Mouse (Mus musculus): ENCODE results near the gene Bcl10. TPM values are rescaled to one million over a fixed set of nuclear protein-coding genes. Genes with fewer than 3 reads are reported as not detected.

The Bcl10 gene
- polyA plus RNA-seq, 1 experiment from 2014 or later, result 50.3 TPM

GRCm38 (mm10) chr3:145951287-145952165 is 28.9 kb downstream of the Bcl10 start:
- H3K4me2 ChIP-seq (ENCODE audit: low read depth, low read length), result no peak overlapping the region
- WGBS, result 71% methylated on average over 17 of the region's 17 CpGs

GRCm38 (mm10) chr3:145952945-145953344 is 30.3 kb downstream of the Bcl10 start:
- Histone ChIP-seq H3K27me3 (ENCODE audit: control insufficient read depth, insufficient read depth, low read length) (no peaks in the 10 kb centered on the region), H3K9ac (ENCODE audit: low read length) (no peak overlapping the region), H3K4me3 (replicated peaks; ENCODE audit: low read length) (no peak overlapping the region), H3K27ac (ENCODE audit: low read length) (no peak overlapping the region), H3K9me3 (replicated peaks; ENCODE audit: control insufficient read depth, low read length) (no peaks in the 10 kb centered on the region), H3K4me1 (ENCODE audit: control insufficient read depth, insufficient read depth, low read length) (no peaks in the 10 kb centered on the region), H3K36me3 (ENCODE audit: control insufficient read depth, insufficient read depth, low read length) (no peaks in the 10 kb centered on the region), H3K4me2 (ENCODE audit: low read depth, low read length) (no peak overlapping the region)
- ATAC-seq (ENCODE audit: insufficient read depth, low FRiP score), result no peak
- 53% methylated on average over 7 of the region's 7 CpGs for WGBS

More at GRCm38 (mm10) chr3:145951287-145952165, 28.9 kb downstream of the Bcl10 start:
- Histone ChIP-seq H3K9me3 (replicated peaks; ENCODE audit: control insufficient read depth, low read length) (no peaks in the 10 kb centered on the region), H3K4me3 (replicated peaks; ENCODE audit: low read length) (no peak overlapping the region), H3K4me1 (ENCODE audit: control insufficient read depth, insufficient read depth, low read length) (no peaks in the 10 kb centered on the region), H3K36me3 (ENCODE audit: control insufficient read depth, insufficient read depth, low read length) (no peaks in the 10 kb centered on the region), H3K9ac (ENCODE audit: low read length) (no peak overlapping the region), H3K27me3 (ENCODE audit: control insufficient read depth, insufficient read depth, low read length) (no peaks in the 10 kb centered on the region), H3K27ac (ENCODE audit: low read length) (no peak overlapping the region)
- ATAC-seq (ENCODE audit: insufficient read depth, low FRiP score), result no peak

- H3K36me3 ChIP-seq (ENCODE audit: control insufficient read depth, insufficient read depth, low read length), result no peaks in the 10 kb centered on the region
- H3K4me3 ChIP-seq (replicated peaks; ENCODE audit: low read length), result no peak overlapping the region
- ATAC-seq (ENCODE audit: insufficient read depth, low FRiP score), result no peak
- H3K4me2 ChIP-seq (ENCODE audit: low read depth, low read length), result no peak overlapping the region
- no peaks in the 10 kb centered on the region for H3K27me3 ChIP-seq (ENCODE audit: control insufficient read depth, insufficient read depth, low read length)
- no peak overlapping the region for H3K27ac ChIP-seq (ENCODE audit: low read length)
- no peaks in the 10 kb centered on the region for H3K9me3 ChIP-seq (replicated peaks; ENCODE audit: control insufficient read depth, low read length)
- H3K4me1 ChIP-seq (ENCODE audit: control insufficient read depth, insufficient read depth, low read length), result no peaks in the 10 kb centered on the region
- WGBS, result 63% methylated on average over 2 of the region's 2 CpGs
- H3K9ac ChIP-seq (ENCODE audit: low read length), result no peak overlapping the region
These were observed 30.8 kb downstream of the Bcl10 start for GRCm38 (mm10) chr3:145953411-145953810.

GRCm38 (mm10) chr3:145959824-145960223 is 37.2 kb downstream of the Bcl10 start:
- ATAC-seq (ENCODE audit: insufficient read depth, low FRiP score), result no peak
- Histone ChIP-seq H3K4me1 (ENCODE audit: control insufficient read depth, insufficient read depth, low read length) (peaks cover 14% of the 10 kb centered on the region; the same call in 1 of the 2 replicates), H3K36me3 (ENCODE audit: control insufficient read depth, insufficient read depth, low read length) (no peaks in the 10 kb centered on the region), H3K9me3 (replicated peaks; ENCODE audit: control insufficient read depth, low read length) (no peaks in the 10 kb centered on the region), H3K4me3 (replicated peaks; ENCODE audit: low read length) (no peak overlapping the region), H3K27ac (ENCODE audit: low read length) (no peak overlapping the region), H3K27me3 (ENCODE audit: control insufficient read depth, insufficient read depth, low read length) (no peaks in the 10 kb centered on the region), H3K4me2 (ENCODE audit: low read depth, low read length) (no peak overlapping the region), H3K9ac (ENCODE audit: low read length) (no peak overlapping the region)
- 62% methylated on average over 1 of the region's 1 CpGs for WGBS

- ATAC-seq (ENCODE audit: insufficient read depth, low FRiP score), result no peak
- H3K27me3 ChIP-seq (ENCODE audit: control insufficient read depth, insufficient read depth, low read length), result no peaks in the 10 kb centered on the region
- H3K9ac ChIP-seq (ENCODE audit: low read length), result no peak overlapping the region
- 28% methylated on average over 9 of the region's 9 CpGs for WGBS
- no peaks in the 10 kb centered on the region for H3K9me3 ChIP-seq (replicated peaks; ENCODE audit: control insufficient read depth, low read length)
- H3K36me3 ChIP-seq (ENCODE audit: control insufficient read depth, insufficient read depth, low read length), result no peaks in the 10 kb centered on the region
- no peak overlapping the region for H3K4me2 ChIP-seq (ENCODE audit: low read depth, low read length)
- peaks cover 14% of the 10 kb centered on the region; the same call in 1 of the 2 replicates for H3K4me1 ChIP-seq (ENCODE audit: control insufficient read depth, insufficient read depth, low read length)
- no peak overlapping the region for H3K27ac ChIP-seq (ENCODE audit: low read length)
- no peak overlapping the region for H3K4me3 ChIP-seq (replicated peaks; ENCODE audit: low read length)
These were observed 39.8 kb downstream of the Bcl10 start for GRCm38 (mm10) chr3:145962411-145962810.

GRCm38 (mm10) chr3:145963101-145964017 is 40.8 kb downstream of the Bcl10 start:
- 24% methylated on average over 31 of the region's 31 CpGs for WGBS
- H3K36me3 ChIP-seq (ENCODE audit: control insufficient read depth, insufficient read depth, low read length), result no peaks in the 10 kb centered on the region
- H3K27me3 ChIP-seq (ENCODE audit: control insufficient read depth, insufficient read depth, low read length), result no peaks in the 10 kb centered on the region
- H3K4me2 ChIP-seq (ENCODE audit: low read depth, low read length), result peak overlapping the region; percentile 44
- H3K9ac ChIP-seq (ENCODE audit: low read length), result peak overlapping the region; percentile 34
- H3K4me3 ChIP-seq (replicated peaks; ENCODE audit: low read length), result no peak overlapping the region; the same call in 1 of the 2 replicates
- no peaks in the 10 kb centered on the region for H3K9me3 ChIP-seq (replicated peaks; ENCODE audit: control insufficient read depth, low read length)
- ATAC-seq (ENCODE audit: insufficient read depth, low FRiP score), result no peak
- H3K27ac ChIP-seq (ENCODE audit: low read length), result peak overlapping the region; percentile 93
- peaks cover 14% of the 10 kb centered on the region; the same call in 1 of the 2 replicates for H3K4me1 ChIP-seq (ENCODE audit: control insufficient read depth, insufficient read depth, low read length)

- Histone ChIP-seq H3K4me3 (replicated peaks; ENCODE audit: low read length) (no peak overlapping the region; the same call in 1 of the 2 replicates), H3K27me3 (ENCODE audit: control insufficient read depth, insufficient read depth, low read length) (no peaks in the 10 kb centered on the region)
- 29% methylated on average over 10 of the region's 10 CpGs for WGBS
These were observed 41.4 kb downstream of the Bcl10 start for GRCm38 (mm10) chr3:145964018-145964387.

GRCm38 (mm10) chr3:145964473-145964872 is 41.9 kb downstream of the Bcl10 start:
- peak; percentile 94 for ATAC-seq (ENCODE audit: insufficient read depth, low FRiP score)
- Histone ChIP-seq H3K9me3 (replicated peaks; ENCODE audit: control insufficient read depth, low read length) (no peaks in the 10 kb centered on the region), H3K4me1 (ENCODE audit: control insufficient read depth, insufficient read depth, low read length) (peaks cover 14% of the 10 kb centered on the region; the same call in 1 of the 2 replicates), H3K4me2 (ENCODE audit: low read depth, low read length) (peak overlapping the region; percentile 44), H3K9ac (ENCODE audit: low read length) (peak overlapping the region; percentile 27; the same call in 1 of the 2 replicates), H3K27me3 (ENCODE audit: control insufficient read depth, insufficient read depth, low read length) (no peaks in the 10 kb centered on the region), H3K36me3 (ENCODE audit: control insufficient read depth, insufficient read depth, low read length) (no peaks in the 10 kb centered on the region), H3K27ac (ENCODE audit: low read length) (peak overlapping the region; percentile 93), H3K4me3 (replicated peaks; ENCODE audit: low read length) (no peak overlapping the region; the same call in 1 of the 2 replicates)
- 8% methylated on average over 10 of the region's 10 CpGs for WGBS

More at GRCm38 (mm10) chr3:145964018-145964387, 41.4 kb downstream of the Bcl10 start:
- peak overlapping the region; percentile 44 for H3K4me2 ChIP-seq (ENCODE audit: low read depth, low read length)
- peaks cover 14% of the 10 kb centered on the region; the same call in 1 of the 2 replicates for H3K4me1 ChIP-seq (ENCODE audit: control insufficient read depth, insufficient read depth, low read length)
- no peaks in the 10 kb centered on the region for H3K36me3 ChIP-seq (ENCODE audit: control insufficient read depth, insufficient read depth, low read length)
- no peaks in the 10 kb centered on the region for H3K9me3 ChIP-seq (replicated peaks; ENCODE audit: control insufficient read depth, low read length)
- peak overlapping the region; percentile 34 for H3K9ac ChIP-seq (ENCODE audit: low read length)
- peak overlapping the region; percentile 93 for H3K27ac ChIP-seq (ENCODE audit: low read length)
- peak; percentile 77; the same call in 1 of the 2 replicates for ATAC-seq (ENCODE audit: insufficient read depth, low FRiP score)

Measured in stomach, embryonic 16.5 days (tissue).